Mouse (Mus musculus) heart, adult 2 months (tissue): Measurements from ENCODE around the gene Ssh1.

Experiments used
- CTCF ChIP-seq: fragments of 200-600 bp; IDR thresholded peaks from 2 replicates; pipeline ENCODE4 v1.8.1; 2022; ENCODE audit warnings: antibody characterized with exemption, mild to moderate bottlenecking, moderate library complexity
- EP300 ChIP-seq: fragments of 200-500 bp; IDR thresholded peaks from 2 replicates; pipeline ENCODE4 v1.6.1; 2011; ENCODE audit warnings: low read depth, low read length, control low read depth; ENCODE audit not compliant: insufficient read depth
- POLR2A ChIP-seq: fragments of 200-500 bp; IDR thresholded peaks from 2 replicates; pipeline ENCODE4 v1.6.1; 2011; ENCODE audit warnings: mild to moderate bottlenecking, low read depth, low read length, control low read depth; ENCODE audit not compliant: insufficient read depth

GRCm38 (mm10) chr5:113939263-113939900 is 54.3 kb downstream of the Ssh1 start:
- no peak for TF ChIP-seq POLR2A
- no peak for TF ChIP-seq CTCF
- TF ChIP-seq EP300: no peak
